Mouse (Mus musculus) brain, adult 2 months (tissue): ENCODE data around the gene Smarca4.
A peak's percentile ranks its signal among the peaks of the same experiment; 100 is the strongest.

ENCODE experiments used
- DNase-seq: peaks from one replicate; pipeline ENCODE4 v3.0.0; 2011; ENCODE audit warnings: low read depth, low spot score

The Smarca4 gene

DNA sequence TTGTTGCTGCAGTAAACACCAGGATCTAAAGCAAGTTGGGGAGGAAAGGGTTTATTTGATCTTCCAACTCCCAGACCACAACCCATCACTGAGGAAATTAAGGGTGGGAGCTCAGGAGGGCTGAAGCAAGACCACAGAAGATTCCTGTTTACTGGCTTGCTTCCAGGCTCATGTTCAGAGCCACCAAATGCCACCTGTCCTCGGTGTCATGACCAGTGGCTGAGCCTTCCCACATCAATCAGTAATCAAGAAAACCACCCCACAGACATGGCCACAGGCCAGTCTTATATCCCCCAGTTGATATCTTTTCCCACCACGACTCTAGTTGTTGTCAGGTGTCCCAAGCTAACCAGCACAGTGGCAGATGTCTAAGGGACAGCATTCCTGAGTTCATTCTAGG, 37.3 kb downstream of the Smarca4 start:
- no peak for DNase-seq

DNA sequence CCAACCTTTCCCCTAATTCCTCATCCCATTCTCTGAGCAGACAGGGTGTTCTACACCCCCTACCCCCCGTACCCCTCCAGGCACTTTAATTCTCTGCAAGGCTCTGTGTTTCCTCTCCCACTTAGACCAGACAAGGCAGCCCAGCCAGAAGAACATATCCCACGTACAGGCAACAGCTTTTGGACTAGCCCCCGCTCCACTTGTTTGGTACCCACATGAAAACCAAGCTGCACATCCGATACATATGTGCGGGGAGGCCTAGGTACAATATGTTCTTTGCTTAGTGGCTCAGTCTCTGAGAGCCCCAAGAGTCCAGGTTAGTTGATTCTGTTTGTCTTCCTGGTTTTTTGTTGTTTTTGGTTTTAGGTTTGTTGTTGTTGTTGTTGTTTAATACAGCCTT, 46.1 kb downstream of the Smarca4 start:
- peak; percentile 55 for DNase-seq

DNA sequence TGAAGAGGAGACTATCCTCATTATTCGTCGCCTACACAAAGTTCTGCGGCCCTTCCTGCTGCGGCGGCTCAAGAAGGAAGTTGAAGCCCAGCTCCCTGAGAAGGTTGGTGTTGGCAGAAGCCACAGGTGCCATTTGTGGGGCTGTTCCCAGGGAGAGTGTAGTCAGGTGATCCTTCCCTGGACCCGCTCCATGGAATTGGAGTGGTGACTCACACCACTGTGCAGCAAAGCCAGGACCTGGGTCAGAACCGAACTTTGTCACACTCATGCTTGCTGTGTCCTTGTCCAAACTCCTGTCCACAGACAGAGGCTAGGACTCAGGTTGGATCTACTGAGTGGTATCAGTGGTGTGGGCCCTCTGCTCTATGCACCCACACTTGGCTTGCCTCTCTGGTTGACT, 53.0 kb downstream of the Smarca4 start:
- peak; percentile 36 for DNase-seq

DNA sequence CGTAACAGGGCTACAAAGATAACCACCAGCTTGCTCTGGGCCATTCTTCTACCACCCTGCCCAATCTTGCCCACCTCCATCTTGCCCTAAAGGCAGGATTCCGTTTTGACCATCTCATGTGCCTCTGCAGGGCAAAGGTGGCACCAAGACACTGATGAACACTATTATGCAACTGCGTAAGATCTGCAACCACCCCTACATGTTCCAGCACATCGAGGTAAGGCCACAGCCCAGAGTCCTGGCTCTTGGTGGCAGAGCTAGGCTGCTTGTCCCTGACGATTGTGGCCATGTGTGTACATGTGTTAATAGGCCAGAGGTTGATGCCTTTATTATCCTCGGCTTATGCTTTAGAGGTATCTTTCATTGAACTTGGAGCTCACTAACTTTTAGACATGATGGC, 54.4 kb downstream of the Smarca4 start:
- no peak for DNase-seq

DNA sequence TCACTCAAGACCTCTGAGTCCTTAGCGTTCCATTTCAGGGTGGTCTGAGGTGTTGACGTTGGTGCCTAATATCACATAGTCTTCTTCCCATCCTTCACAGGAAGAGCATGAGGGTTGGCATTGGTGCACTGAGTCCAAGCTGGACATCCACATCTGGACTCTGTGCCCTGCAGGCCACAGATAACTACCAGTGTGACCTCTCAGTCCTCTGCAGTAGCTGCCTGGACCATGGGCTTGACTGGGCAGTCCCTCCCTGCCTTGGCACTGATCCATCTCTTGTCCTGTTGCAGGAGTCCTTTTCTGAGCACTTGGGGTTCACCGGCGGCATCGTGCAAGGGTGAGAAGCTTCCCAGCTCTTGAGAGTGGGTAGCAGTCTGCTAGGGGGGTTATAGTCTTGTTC, 55.8 kb downstream of the Smarca4 start:
- DNase-seq = no peak

DNA sequence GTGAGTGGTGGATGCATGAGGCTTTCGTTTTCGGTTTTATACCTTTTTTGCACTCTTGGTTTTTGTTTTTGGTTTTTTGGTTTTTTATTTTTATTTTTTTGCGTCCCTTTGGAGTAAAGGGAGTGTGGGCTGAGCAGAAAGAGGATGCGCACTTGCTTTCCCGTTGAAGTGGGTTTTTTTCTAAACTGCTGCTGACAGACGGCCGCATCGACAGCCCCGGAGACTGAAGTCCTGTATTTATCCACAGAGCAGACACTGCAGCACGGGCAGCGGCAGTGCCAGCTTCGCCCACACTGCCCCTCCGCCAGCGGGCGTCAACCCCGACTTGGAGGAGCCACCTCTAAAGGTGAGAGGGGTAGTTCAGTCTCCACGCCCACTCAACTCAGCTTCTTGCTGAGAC, 61.7 kb downstream of the Smarca4 start:
- DNase-seq = peak; percentile 37

DNA sequence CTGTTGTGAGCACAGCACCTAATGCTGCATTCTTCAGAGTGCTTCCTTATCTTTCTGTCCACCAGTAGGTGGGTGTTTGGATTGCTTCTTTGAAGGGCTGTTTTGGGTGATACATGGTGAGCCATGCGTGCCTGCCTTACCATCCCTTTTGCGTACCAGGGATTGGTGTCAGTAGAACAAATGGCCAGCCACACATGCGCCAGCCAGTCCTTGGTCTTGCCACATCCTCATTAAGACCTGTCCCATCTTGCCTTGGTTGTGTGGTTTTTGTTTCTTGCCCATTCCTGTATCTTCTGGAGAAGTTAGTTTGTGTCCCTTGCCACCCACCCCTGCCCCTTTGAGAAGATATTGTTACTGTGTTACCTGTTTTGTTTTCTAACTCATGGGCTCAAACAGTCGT, 64.5 kb downstream of the Smarca4 start:
- DNase-seq = no peak

DNA sequence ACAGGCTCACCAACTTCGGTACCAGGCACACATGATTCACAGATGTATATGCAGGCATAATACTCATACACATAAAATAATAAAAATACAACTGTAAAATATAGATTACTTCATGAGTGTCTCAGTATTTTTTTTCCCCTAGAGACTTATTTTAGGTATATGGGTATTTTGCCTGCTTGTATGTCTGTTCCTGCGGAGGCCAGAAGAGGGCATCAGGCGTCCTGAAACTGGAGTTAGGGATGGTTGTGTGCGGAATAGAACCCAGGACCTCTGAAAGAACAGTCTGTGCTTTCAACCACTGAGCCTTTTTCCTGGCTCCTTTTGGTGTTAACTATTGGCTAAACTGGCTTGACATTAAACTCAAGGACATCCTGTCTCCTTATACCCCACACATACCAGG, 66.9 kb downstream of the Smarca4 start:
- peak; percentile 41 for DNase-seq

DNA sequence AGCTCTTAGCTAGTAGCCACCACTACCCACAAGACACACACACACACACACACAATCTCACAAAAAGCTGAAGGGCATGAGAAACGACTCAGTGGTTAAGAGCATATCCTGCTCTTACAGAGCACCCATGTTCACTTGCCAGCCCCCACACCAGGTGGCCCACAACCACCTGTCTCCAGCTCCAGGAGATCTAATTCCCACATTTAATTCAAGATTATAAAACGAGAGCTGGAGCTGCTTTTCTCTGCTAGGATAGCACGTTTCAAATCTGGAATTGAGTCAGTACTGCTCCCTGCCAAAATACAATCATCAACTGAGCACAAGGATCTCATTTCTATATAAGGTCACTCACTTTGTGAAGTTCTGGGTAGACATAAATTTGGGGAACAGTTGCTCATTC, 67.9 kb downstream of the Smarca4 start:
- DNase-seq = peak; percentile 70

DNA sequence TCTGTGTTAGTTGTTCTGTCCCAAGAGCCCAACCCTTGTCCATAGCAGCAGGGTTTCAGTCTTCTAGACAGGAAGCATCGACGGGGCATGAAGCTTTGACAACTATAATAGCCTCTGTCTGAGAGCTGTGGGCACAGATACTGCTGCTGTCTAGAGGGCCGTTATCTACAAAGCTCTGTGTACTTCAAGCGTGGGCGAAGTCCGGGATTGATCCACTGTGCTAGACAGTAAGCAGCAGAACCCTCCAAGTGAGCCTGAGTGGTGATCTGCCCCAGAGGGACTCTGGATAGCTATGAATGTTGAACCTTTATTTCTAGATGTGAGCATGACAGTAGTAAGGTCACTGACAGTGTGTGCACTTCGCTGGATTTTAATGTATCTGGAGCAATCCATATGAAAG, 72.6 kb downstream of the Smarca4 start:
- no peak for DNase-seq

DNA sequence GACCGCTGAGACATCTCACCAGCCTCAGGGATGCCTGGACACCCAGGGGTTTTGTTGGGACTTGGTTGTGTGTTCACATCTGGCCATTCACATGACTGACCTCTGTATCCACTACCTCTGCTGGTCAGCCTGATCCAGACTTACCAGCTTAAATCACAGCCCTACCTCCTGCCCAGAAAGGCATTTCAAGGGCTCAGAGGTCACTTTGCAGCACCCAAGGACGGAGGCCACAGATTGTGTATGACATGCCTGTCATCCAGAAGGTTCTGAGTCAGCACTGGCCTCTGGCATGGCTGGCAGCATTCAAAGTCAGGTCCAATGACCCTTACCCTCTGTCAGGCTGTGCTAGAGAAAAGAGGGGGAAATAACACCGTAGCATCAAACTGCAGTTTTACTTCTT, 74.1 kb downstream of the Smarca4 start:
- no peak for DNase-seq

DNA sequence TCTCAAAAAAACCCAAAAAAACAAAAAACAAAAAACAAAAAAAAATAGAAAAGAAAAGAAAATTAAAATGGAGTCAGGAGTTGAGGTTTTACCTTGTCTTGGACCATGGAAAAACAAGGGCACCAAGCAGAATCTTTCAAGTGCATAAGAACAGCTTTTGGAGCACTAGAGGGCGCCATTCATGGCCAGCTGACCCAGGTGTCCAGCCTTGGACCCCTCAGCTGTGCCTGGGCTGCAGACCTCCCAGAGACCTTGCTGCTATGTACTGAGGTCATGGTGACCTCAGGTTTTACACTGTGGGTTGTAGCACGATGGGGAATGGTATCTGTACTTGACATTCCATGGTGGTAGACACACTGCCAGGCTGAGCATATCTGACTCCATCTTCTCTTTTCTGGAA, 75.9 kb downstream of the Smarca4 start:
- peak; percentile 65 for DNase-seq

DNA sequence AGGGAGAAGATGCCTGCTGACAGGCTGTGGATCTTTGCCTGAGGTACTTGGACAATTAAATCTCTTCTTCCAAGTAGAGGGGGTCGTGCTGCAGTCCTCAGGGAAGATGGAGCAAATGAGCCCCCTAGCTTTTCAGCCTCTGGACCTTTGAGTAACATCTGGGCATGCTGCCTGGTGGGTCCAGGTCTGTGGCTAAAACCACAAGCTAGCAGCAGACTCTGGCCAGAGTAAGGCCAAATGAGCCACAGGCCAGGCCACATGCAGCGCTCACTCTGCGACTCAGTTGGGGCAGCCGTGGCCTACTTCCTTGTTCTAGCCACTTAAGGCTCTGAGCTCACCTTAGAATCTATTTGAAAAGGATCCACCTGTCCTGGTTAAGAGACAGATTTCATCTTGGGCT, 76.5 kb downstream of the Smarca4 start:
- DNase-seq = no peak

DNA sequence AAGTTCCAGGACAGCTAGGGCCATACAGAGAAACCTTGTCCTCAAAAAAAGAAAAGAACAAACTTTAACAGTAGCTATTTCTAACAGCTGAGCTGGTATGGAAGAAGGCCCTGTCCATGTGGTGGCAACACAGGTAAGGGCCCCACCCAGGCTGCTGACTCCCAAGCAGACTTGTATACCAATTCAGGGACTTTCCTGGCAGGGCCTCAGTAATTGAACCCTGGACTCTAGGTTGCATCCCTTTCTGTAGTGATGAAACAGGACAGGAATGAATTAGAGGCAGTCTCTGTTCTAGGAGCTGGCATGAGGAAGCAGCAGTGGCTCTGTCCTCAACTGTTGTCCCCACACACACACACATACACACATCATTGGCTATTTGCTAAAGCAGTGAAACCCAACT, 78.1 kb downstream of the Smarca4 start:
- DNase-seq = no peak

DNA sequence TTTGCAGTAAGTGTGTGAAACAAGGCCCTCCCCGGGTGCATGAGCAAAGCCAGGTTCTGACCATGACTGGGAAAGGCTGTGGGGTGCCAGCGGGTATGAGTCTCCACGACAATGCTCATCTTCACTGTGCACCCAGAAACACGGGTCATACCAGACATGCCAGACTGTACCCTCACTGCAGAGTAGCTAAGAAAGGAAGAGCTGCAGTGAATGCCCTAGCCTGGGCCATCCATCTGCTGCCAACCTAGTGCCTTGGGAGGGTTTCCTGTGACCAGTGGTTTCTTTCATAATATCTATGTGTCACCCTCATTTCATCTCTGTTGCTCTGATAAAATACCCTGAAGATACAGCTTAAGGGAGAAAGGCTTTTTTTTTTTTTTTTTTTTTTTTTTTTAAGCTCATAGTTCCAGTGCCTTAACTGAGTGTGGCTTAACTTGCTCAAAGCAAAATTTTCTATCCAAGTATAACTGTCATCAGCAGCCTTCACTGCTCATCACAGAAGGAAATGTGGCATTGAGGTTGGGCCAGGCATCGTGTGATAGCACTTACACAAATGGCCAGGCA, 79.3 kb downstream of the Smarca4 start:
- no peak for DNase-seq

DNA sequence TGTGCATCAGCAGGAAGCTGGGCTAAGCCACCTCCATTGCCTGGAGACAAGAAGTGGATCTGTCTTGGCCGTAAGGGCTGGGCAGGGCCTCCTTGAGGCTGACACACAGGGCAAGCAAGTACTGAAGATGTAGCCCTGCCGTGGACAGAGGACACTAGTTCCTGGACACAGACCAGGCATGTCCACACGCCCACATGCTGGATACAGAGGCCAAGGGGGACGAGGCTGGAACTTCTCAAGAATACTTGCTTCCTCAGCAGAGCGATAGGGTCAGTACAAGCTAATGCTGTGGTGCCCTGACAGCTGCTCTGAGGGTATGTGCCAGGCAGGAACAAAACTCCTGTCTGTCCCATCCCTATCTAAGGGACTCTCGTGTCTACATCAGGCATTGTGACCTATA, 81.2 kb downstream of the Smarca4 start:
- no peak for DNase-seq

DNA sequence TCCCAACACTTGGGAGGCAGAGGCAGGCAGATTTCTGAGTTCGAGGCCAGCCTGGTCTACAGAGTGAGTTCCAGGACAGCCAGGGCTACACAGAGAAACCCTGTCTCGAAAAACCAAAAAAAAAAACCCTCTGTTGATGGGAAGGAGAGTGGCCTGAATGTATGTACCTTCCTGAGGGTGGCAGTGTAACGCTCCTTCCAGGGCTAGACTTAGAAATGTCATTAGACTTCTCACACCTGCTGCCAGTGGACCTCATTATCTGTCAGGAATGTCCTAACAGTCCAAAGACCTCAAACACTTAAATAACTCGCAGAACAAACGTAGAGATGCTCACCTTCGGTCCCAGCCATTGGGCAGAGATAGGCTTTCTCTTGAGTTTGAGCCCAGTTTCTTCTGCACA, 83.3 kb downstream of the Smarca4 start:
- peak; percentile 59 for DNase-seq

DNA sequence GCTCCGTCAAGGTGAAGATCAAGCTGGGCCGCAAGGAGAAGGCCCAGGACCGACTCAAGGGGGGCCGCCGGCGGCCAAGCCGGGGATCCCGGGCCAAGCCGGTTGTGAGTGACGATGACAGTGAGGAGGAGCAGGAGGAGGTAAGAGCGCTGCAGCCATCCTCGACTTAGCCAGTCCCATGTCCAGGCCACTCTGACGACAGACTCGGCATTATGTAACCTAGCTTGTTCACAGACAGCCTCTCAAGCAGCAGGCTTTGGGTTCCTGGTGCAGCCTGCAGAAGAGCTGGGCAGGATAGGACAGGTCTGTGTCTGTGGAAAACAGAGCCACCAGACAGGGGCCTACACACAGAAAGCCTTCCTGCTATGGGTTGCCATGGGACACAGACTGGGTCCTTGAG, 85.1 kb downstream of the Smarca4 start:
- DNase-seq = peak; percentile 84

DNA sequence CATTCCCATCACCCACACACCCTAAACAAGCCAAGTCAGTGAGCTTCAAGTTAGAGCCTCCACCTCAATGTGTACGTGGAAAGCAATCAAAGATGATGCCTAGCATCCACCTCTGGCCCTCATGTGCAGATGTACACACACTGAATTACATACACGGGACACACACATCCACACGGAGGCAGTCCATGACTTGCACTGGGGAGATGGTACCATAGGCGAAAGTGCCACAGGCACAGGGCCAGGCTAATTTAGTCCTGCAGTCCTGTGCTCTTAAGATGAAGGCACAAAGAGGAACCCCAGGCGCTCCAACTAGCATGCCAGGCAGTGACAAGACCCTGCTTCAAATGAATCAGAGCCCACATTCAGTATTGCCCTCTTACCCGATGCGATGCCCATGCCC, 87.5 kb downstream of the Smarca4 start:
- DNase-seq = no peak

DNA sequence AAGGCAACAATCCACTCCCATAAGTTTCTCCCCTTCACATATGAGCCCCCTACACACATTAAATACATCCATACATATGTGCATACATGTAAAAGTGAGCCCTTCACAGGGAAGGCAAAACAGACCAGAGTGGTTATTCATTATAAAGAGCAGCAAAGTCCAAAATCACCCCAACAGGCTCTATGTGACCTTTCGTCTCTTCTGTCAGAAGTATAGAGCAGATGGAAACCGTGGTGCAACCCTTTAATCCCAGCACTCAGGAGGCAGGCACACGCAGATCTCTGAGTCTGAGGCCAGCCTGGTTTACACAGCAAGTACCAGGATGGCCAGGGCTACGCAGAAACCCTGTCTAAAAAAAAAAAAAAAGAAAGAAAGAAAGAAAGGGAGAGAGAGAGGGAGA, 90.1 kb downstream of the Smarca4 start:
- DNase-seq = no peak

DNA sequence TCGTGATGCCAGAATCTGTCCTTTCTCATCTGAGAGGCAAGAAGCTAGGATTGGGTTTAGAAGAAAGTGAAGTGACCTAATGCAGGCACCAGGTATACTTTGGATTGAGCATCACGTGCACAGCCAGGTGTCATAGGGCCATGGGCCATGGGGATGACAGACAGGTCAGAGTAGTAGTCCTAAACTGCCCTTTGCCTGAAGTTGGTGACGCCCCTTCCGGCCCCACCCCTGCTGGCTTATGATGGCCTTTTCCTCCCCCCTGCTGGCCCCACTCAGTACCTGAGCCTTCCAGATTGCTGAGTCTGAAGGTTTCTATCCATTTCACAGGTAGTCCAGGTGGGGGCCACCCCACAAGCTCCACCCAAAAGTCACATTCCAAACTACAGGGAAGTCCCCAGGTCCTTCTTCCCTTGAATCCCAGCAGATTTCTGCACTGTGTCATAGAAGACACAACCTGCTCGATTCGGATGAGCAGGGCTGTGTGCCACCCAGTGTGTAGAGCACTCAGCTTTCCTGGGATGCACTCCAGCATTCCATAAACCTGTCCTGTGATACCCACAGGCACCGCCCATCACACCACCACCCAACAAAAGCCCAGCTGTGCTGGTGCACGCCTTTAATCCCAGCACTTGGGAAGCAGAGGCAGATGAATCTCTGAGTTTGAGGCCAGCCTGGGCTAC, 90.8 kb downstream of the Smarca4 start:
- no peak for DNase-seq

DNA sequence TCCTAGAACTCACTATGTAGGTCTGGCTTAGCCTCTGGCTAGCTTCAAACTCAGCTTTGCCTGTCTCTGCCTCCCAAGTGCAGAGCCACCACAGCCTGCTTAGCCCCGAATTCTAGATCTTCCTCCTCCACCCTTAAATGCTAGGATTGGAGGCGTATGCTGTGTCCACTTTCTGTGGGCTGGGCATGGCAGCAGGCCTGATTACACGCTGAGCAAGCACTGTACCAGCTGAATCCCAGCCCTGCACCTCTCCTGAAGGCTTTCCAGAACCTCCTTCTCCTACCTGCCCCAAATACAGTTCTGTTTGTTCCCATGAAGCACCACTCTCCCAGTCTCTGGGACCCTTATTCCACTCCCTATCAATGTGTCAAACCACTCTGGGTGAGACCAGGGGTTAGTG, 93.4 kb downstream of the Smarca4 start:
- DNase-seq = peak; percentile 33

DNA sequence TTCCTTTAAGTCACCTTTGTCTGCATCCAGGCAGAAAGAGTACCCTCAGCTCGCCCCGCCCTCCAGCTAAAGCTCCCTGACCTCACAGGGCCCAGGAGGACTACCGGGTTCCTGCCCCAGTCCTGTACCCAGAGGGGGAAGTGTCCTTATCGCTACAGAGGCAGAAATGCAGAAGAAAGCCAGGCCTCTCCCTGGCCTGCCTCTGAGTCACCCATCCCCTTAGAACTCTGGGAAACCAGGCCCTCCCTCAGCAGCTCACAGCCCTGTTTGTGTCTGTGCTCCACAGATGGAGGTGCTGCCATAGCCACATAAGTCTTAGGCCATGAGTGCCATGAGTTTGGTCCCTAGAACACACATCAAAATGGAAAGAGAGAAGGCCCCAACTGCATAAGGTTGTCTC, 99.3 kb downstream of the Smarca4 start:
- peak; percentile 52 for DNase-seq

DNA sequence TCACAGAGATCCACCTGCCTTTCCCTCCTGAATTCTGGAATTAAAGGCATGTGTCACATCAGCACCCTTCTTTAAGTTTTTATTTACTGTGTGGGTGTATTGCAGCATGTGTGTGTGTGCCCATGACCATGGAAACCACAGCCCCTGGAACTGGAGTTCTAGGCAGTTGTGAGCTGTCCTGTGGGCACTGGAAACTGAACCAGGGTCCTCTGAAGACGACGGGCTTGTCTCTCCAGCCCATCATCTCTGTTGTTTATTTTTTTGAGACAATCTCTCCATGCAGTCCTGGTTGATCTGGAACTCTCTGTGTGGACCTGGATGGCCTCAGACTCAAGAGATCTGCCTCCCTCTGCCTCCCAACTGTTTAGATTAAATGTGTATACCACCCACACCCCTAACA, 101.0 kb downstream of the Smarca4 start:
- no peak for DNase-seq
